Mouse (Mus musculus): ENCODE results near the gene Nhlrc4.

Gene Nhlrc4

GRCm38 (mm10) chr17:25944366-25945163 lies at the start of gene Nhlrc4, which contains the start of gene Pigq:
Gene Nhlrc4 (minus strand): TSS chr17:25944961.
Gene Pigq (minus strand): TSS chr17:25944936.
- DNase-seq (ENCODE audit: low read depth, low spot score) = no peak

GRCm38 (mm10) chr17:25993489-25993888 lies 48.7 kb upstream of the Nhlrc4 start:
- DNase-seq (ENCODE audit: low read depth, low spot score) = no peak

- DNase-seq (ENCODE audit: low read depth, low spot score) = no peak
Measured at GRCm38 (mm10) chr17:25992274-25992673, 47.5 kb upstream of the Nhlrc4 start.

- DNase-seq (ENCODE audit: low read depth, low spot score) = no peak
Measured at GRCm38 (mm10) chr17:25990331-25990730, 45.6 kb upstream of the Nhlrc4 start.

- DNase-seq (ENCODE audit: low read depth, low spot score) = peak; percentile 98
Measured at GRCm38 (mm10) chr17:25985306-25986294, 40.8 kb upstream of the Nhlrc4 start, which contains the start of gene Capn15. Gene Capn15 (minus strand): TSS chr17:25985796.

DNA sequence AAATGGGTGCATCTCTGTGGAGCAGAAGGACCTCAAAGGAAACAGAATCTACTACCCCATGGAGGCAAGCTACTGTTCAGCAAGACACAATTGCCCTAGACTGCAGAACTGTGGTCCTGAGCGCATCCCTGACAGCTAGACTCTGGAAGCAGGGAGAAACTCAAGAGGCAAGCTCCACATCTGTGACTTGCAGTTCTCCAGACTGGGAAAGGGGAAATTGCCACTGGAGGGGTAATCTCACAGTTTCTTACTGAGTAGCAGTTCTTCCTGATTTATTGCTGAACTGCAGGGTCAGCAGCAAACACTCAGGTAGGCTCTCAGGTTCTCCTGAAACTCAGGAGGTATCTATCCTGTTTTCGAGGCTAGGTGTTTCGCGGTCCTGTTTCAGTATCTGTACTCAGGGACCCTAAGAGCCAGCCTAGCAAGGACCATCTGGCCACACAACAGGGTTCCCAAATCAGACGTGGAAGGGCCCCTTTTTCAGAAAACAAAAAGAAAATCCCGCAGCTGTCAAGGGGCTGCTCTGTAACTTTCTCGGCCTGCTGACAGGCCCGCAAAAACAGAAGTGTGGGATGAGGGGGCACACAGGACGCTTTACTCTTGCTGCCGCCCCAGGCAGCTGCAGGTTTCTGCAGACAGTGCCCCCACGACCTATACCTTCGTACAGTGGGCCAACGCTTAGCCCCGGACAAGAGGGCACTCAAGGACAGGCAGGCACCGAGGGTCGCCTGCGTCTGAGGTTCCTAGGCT lies 40.0 kb upstream of the Nhlrc4 start:
- no peak for DNase-seq (ENCODE audit: low read depth, low spot score)

DNA sequence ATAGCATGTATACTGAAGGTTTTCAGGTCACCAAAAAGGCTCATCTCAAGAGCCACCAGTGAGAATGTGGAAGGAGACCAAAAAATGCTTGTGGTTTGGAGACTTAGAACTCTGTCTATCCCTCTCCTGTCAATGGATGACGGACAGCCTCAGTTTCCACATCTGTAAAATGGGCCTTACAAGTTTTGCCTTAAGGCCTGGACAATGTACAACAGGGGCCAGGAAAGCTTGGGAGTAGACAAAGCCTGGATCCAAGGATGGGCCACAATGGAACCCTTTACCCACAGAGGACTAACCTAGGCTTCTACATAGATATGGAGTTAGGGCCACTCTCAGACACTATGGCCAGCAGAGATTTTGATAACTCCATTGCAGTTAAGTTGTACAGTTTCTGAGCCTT lies 39.3 kb upstream of the Nhlrc4 start:
- DNase-seq (ENCODE audit: low read depth, low spot score) = no peak

GRCm38 (mm10) chr17:25982913-25983312 lies 38.2 kb upstream of the Nhlrc4 start:
- no peak for DNase-seq (ENCODE audit: low read depth, low spot score)

DNA sequence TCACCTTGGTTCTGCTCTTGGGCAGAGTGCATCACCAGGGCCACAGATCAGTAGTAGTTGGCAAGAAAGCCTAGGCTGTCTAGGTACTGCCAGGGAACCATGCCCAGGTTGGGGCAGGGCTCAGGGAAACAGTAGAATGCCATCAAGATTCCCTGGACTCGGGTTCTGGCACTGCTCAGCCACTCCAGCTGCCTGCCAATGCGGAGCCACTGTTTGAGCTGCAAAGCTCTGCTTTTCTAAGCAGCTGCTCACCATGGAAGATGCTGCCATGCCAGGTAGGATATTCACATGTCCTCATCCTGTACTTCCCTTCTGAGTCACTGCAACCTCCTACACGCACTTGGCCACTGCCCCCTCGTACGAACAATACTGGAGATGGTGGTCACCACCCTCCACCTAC lies 36.1 kb upstream of the Nhlrc4 start:
- no peak for DNase-seq (ENCODE audit: low read depth, low spot score)

DNA sequence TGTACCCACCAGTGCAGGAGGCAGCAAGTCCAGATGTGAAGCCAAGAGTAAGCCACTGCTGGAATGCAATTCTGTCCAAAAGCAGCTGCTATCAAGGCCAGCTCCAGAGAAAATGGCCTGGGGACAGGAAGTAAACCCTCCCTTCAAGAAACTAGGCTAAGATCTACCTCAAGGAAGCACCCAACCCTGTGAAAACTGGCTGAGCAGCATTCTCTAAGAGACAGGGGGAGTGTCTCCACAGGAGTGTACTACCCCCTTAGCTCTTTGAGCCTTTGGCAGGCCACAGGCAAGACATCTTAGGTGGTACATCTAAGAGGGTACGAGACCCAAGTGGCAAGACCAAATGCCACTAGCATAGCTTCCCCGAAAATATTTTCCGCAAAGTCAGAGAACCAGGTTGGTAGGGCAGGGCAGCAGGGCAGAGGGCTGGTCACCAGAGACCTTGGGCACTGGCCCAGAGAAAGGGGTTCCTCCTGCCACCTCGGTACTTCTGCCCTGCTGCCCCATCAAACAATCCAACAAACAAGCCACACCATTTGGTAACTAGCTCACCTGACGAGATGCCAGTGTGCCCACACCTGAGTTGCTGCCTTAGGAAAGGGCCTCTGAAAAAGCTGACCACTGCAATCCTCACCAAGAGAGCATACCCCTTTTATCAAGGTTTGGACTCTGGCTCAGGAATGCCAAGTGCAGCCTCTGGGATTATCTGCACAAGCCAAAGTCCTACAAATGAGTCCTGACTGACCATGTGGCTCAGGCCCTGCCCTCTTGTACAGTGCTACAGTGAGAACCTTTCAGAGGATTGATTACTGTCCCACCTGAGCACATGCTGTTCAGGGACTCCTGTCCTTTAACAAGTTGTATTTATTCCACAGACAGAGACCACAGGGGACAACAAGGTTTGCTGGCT lies 35.3 kb upstream of the Nhlrc4 start:
- DNase-seq (ENCODE audit: low read depth, low spot score) = peak; percentile 20

DNA sequence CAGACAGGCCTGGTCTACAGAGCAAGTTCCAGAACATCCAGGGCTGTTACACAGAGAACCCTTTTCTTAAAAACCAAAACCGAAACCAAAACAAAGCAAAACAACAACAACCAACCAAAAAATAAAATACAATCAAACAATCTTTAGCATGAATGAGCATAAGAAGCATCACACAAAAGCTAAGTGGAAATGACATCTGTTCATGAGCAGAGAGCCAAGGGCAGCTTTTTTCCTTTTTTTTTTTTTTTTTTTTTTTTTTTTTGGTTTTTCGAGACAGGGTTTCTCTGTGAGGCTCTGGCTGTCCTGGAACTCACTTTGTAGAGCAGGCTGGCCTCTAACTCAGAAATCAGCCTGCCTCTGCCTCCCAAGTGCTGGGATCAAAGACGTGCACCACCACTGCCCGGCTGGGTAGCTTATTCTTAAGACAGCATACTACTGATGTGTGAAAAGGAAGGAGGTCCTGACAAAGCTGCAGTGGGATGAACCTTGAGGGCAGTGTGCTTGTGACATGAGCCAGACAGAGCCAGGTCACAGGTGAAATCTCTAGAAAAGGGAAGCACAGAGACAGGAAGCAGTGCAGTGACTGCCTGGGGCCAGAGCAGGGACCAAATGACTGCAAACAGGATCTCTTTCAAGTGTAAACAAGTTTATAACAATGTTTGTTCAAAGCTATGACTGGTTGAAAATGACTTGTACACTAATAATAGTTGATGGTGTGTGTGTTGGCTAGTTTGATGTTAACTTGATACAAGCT lies 26.4 kb upstream of the Nhlrc4 start:
- no peak for DNase-seq (ENCODE audit: low read depth, low spot score)

- no peak for DNase-seq (ENCODE audit: low read depth, low spot score)
Measured at GRCm38 (mm10) chr17:25970448-25970847, 25.7 kb upstream of the Nhlrc4 start.

GRCm38 (mm10) chr17:25968176-25968575 lies 23.4 kb upstream of the Nhlrc4 start:
- DNase-seq (ENCODE audit: low read depth, low spot score) = no peak

DNA sequence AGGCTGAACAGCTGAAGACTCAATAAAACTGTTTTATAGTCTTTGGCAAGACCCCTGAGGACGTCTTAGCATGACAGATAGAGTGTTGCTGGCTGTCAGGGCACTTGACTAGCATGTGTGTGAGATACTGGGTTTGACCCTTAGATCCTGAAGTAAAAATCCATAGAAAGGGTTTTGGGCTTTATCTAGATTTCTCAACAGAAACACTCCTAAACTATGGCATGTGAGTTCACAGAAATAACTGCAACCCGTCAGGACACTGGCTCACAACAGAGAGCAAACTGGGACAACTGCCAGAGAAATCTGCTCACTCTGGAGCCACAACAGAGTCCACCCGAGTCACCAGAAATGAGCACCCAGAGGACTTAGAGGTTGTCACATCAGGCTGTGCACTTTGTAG lies 22.9 kb upstream of the Nhlrc4 start:
- DNase-seq (ENCODE audit: low read depth, low spot score) = no peak

- DNase-seq (ENCODE audit: low read depth, low spot score) = no peak
Measured at GRCm38 (mm10) chr17:25964271-25964670, 19.5 kb upstream of the Nhlrc4 start.

- no peak for DNase-seq (ENCODE audit: low read depth, low spot score)
Measured at GRCm38 (mm10) chr17:25962413-25962905, 17.7 kb upstream of the Nhlrc4 start.

GRCm38 (mm10) chr17:25961566-25961965 lies 16.8 kb upstream of the Nhlrc4 start:
- no peak for DNase-seq (ENCODE audit: low read depth, low spot score)

- DNase-seq (ENCODE audit: low read depth, low spot score) = no peak
Measured at GRCm38 (mm10) chr17:25959630-25960467, 15.1 kb upstream of the Nhlrc4 start.
